Mouse (Mus musculus) frontal cortex, postnatal 25 days (tissue): ENCODE data around the gene Gpr25.

Experiments
- DNase-seq, 2 experiments: peaks; one replicate each; pipeline ENCODE4 v3.0.0; 2022; ENCODE audit warnings: low spot score in 2 of 2

Gpr25 gene

DNA sequence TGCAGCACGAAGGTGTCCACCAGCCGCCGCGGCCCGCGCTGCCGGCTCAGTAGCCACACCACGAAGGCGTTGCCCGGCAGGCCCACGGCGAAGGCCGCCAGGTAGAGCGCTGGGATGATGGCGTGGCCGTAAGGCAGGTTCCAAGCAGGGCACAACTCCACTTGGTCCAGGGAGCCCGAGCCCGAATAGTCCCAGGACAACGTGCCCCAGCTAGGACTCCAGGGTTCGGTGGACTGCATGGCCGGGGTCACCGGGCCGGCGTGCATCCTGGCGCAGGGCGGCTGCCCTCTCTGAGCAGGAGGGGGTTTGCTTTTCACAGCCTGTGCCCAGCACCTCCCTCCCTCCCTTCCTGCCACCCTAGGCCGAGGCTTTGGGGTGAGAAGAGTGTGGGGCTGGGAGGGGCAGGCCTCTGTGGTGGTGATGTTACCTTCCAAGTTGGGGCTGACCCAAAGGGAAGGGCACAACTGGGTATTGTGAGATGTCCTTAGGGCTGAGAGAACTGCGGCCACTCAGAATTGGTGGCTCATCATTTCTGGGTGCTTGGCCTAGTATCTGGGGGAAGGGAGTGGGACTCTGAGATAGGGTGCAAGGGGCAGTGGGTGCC, at the start of gene Gpr25:
Gene Gpr25 (minus strand): TSS at position 239 of the 604 bp plus-strand sequence.
- DNase-seq = no peak

DNA sequence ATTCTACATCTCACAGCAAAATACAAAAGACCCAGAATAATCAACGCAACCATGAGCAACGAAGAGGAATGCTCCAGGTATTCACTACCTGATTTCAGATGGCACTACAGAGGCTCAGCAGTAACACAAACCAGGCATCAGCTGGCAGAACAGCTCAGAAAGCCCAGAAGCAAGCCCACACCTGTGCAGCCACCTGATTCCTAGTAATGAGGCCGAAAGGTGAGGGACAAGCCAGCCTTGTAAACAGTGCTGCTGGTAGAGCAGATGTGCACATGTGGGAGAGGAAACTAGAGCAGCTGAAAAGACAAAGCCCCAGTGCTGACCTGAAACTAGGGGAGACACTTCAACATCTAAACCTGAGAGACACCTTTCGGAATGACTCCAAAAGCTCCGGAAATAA, 48.5 kb upstream of the Gpr25 start:
- no peak for DNase-seq

DNA sequence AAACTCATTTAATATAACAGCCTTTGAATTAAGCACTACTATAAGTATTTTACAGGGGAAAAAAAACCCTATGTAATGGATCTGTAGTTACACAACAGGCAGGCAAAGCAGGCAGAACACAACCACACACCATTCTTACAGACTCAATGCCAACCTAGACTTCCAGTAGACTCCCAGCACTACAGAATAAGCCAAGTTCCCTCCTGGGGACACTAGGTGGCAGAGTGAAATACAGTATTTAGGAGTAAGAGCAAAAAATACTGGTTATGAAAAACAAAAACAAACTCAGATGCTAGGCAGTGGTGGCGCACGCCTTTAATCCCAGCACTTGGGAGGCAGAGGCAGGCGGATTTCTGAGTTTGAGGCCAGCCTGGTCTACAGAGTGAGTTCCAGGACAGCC, 45.8 kb upstream of the Gpr25 start:
- DNase-seq = no peak

- DNase-seq = no peak
Measured at GRCm38 (mm10) chr1:136293961-136294360, 33.3 kb upstream of the Gpr25 start.

GRCm38 (mm10) chr1:136289803-136290202, 29.1 kb upstream of the Gpr25 start:
- no peak for DNase-seq

DNA sequence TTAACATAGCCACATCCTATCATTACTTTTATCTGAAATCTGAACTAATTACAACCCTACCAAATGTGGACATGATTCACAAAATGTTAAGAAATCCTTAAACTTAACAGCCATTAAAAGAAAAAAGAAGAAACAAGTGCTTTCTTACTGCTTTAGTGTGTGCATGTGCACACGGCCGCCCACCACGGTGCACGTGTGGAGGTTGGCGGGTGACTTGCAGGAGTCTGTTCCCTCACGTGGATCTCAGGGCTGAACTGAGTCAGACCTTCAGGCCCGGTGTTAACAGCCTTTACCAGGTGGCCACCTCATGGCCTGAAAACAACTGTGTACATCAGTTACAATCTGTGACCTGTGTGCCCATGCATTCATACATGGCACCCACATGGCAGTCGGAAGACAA, 16.7 kb upstream of the Gpr25 start:
- DNase-seq = no peak

DNA sequence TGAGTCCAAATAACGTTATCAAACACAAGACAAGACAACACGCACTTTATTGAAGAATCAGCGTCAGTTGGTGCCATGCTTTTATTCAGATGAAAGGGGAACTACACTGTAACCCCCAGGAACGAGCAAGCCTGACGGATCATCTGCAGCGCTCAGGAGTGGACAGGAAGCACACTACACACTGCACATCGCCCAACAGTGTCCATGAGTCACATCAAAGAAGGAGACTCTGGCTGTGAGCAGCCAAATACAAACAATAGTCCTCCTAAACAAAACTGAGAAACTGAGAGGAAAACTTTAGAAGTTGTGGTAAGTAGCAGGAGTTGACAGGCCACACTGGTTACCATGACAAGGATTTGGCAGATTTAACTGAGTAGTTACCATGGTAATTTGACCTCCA, 7.6 kb upstream of the Gpr25 start:
- no peak for DNase-seq

DNA sequence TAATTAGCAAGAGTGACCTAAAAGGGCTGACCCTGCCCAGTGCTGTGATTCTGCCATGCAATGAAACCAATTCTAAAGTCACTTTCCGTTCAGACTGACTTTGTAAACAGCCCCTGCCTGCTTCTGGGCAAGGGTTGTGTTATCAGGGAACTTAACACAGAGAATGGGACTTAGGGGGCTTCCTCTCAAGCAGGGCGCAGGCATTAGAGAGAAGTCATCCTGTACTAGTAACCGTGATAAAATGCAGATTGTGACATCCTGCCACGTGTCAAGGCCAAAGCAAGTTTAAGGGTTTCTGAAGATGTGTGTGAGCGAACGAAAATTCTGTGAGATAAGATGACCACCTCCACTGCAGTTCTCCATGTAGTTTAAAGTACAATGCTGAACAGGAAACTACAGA, 5.5 kb upstream of the Gpr25 start:
- DNase-seq = no peak

- DNase-seq = no peak
Measured at GRCm38 (mm10) chr1:136263355-136263754, 2.7 kb upstream of the Gpr25 start.

DNA sequence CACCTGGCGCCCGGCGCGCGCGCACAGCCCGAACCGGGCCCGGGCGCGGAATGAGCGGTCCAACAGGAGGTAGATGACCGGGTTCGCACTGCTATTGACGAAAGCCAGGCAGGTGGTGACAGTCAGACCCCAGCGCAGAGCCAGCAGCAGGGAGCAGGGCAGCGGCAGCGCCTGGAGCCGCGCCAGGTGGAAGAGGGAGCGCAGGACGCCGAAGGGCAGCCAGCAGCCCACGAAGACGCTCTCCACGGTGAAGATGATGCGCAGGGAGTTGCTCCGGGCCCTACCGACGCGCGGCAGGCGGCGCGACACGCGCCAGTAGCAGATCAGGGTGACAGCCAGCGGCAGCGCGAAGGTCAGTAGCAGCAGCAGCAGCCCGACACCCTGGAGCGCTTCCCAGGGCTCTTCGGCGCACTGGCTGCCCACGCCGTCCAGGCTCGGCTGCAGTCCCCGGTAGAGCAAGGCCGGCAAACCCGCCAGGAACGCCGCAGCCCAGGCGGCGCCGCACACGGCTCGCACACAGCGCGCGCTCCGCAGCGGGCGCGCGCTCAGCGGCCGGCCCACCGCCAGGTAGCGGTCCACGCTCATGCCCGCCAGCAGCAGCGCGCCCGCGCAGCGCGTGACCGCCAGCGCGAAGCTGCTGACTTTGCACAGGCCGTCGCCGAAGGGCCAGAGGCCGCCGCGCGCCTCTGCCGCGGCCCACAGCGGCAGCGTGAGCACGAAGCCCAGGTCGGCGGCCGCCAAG, 609 bp downstream of the Gpr25 start:
- DNase-seq = peak; percentile 29 to 41

DNA sequence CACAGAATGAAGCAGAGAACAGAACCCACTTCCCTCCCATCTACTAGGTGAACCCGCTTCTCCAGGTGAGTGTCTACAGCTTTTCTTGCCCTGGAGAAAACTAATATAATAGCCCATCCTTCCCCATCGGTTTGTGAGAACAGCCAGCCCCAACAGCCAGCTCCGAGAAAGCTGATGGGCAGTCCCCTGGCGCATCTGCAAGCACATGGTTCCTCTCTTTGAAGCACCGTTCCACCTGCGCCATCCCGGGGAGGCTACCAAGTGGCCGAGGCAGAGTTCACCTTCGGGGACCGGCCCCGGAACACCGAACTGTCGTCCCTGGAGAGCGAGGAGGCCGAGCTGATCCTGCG, 1.2 kb downstream of the Gpr25 start:
- DNase-seq = no peak

DNA sequence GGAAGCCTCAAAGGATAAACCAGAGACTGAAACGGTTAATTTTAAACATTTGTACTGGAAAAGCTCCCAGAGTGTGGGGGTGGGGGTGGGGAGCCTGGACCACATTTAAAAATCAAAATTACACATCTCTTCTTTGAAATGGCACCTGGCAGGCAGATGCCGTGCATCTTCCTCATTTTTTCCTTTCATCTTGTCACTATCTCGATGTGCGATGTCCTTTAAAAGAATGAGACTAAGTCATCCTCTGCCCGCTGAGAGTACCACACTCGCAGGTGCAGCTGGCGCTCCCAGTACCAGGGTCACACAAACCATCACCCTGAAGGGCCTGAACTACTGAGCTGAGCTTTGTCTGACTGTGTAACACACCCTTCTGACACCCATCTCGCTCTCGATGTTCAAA, 2.2 kb downstream of the Gpr25 start:
- no peak for DNase-seq

- DNase-seq = no peak
Measured at GRCm38 (mm10) chr1:136255657-136256056, 5.0 kb downstream of the Gpr25 start.

DNA sequence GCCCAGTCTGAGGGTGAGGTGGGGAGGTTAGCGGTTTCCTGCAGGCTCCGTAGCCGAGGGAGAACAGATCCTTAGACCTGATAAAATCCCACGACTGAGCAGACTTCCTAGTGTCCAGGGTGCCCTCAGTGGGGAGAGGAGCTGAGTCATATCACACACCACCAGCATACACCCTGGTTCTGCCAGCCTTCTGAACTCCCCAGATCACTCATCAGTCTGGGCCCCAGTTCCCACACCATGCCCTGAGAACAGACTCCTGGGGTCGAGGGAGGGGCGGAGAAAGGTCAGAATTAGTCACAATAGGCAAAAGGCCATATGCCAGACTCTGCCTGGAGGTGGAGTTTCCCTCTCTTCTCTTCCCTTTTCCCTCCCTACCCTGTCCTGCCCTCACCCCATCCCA, 5.5 kb downstream of the Gpr25 start:
- DNase-seq = no peak

DNA sequence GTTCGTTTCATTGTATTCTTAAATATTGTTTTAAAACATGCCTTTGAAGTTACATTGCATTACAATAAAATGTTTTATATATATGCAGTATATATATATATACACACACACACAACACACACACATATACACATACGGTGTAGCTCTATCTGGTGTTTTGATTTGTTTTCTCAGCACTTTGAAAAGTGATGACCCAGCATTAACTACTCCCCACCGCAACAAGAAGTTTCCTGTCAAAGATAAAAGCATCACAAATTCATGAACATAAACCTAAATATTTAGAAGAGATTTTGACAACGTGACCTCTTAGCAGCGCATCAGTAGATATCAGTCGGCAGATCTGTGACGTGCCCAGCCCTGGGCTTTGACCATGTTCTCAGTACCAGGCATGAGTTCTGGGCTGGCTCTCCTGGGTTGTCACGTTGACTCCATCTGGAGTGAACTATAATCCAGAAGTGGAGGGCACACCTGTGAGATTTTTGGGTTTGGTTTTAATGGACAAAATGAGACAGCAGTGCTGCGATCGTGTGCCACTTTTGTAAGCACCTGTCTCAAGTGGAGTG, 6.1 kb downstream of the Gpr25 start:
- no peak for DNase-seq

DNA sequence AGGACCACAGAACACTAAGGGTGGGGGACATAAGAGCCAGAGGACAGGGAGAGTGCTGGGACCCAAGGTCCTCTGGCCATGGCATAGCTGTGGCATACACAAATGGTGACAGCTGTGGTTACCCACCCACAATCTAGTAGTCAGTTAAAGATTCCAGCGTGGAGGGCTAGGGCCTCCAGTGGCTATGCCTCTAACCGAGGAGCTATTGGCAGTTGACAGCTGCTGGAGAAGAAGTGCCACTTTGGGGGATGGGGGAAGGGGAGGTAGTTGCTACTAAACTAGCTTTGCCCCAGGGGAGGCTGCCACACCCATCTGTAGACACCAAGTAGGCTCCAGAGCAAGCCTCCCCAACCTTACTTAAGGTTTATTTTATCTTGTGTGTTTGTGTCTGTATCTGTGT, 7.2 kb downstream of the Gpr25 start:
- DNase-seq = no peak

DNA sequence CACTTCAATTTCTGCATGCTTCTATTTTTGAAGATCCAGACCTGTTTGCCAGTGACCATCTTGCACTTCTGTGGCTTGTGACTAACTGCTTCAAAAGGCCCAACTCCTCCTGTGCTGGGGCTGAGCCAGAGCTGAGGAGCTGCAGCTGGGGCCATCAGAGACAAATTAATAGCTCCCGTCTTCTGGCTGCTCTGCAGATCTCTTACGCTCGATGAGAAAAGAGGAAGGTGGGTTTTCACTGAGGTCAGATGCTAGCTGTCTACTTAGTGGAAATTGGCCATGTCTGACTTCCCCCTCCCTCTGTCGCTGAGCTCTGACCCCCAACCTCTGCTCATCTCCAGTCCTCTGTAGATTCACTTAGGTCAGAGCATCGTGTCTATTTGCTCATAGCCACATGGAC, 11.0 kb downstream of the Gpr25 start:
- DNase-seq = no peak

- DNase-seq = no peak
Measured at GRCm38 (mm10) chr1:136247393-136247792, 13.3 kb downstream of the Gpr25 start.

DNA sequence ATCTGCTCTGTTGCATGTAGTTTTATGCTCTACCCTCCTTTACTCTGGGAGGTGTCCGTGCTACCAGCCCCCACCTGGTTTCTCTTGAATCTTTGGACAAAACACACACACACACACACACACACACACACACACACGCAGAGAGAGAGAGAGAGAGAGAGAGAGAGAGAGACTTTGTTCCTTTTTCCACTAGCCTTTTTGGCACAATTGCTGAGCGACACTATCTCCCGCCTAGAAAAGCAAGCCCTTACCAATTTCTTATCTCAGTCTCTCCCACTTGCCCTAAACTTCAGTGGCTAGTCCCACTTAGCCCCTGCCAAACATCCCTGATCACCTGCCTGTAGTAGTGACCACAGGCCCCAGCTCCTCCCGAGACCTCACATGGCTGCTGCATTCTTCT, 16.2 kb downstream of the Gpr25 start:
- no peak for DNase-seq

- DNase-seq = no peak
Measured at GRCm38 (mm10) chr1:136241801-136242200, 18.9 kb downstream of the Gpr25 start.

DNA sequence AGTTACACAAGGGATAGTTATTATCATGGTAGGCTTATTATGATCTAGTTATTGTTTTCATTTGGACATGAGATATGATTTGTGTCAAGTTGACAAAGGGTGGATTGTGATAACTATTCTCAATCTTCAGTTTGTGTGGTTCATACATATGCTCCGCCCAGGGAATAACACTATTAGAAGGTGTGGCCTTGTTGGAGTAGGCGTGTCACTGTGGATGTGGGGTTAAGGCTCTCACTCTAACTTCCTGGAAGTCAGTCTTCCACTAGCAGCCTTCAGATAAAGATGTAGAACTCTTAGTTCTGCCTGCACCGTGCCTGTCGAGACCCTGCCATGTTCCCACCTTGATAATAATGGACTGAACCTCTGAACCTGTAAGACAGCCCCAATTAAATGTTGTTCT, 22.2 kb downstream of the Gpr25 start:
- DNase-seq = no peak

DNA sequence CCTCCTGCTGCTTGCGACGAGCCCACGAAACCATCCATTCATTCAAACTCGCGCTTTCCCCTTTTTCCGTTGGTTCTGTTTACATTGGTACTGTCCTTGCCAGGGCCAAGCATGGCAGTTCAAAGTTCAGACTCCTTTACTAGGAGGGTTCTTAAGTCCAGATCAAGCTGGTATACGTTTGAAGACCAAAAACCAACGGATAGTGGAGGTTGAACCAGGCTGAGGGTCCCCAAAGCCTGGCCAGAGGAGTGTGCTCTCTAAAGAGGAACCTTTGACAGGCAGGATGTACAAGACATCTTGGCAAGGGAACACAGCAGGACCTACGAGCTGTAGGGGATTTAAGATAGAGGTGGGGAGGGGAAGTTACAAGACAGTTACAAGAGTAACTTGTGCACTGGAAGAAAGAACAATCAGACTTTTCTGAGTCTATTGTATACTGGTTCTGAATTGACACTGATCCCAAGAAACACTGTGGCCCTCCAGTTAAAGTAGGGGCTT, 26.0 kb downstream of the Gpr25 start:
- no peak for DNase-seq

- no peak for DNase-seq
Measured at GRCm38 (mm10) chr1:136233892-136234594, 26.6 kb downstream of the Gpr25 start, which contains the start of gene Inava. Gene Inava, minus strand, starts transcription at chr1:136234264.
